Mouse (Mus musculus) liver, embryonic 11.5 days (tissue): Measurements from ENCODE around the gene Utp3. TPM values are rescaled to one million over a fixed set of nuclear protein-coding genes. Genes with fewer than 3 reads are reported as not detected.

ENCODE experiments used
- ATAC-seq: fragments of 200-750 bp; cut with Nextera tagmentation; replicated peaks from 2 replicates; pipeline ENCODE4 v1.8.0; 2017; ENCODE audit warnings: moderate number of reproducible peaks, mild to moderate bottlenecking, moderate TSS enrichment, moderate library complexity; ENCODE audit not compliant: low FRiP score
- DNase-seq: peaks from one replicate; pipeline ENCODE4 v3.0.0-alpha.2; 2017; ENCODE audit warnings: low spot score
- H3K27ac ChIP-seq: fragments of 300-500 bp; sonication (generic); 2 replicates; pipeline ENCODE4 v1.5.1; 2014; ENCODE audit warnings: mild to moderate bottlenecking, low read depth, low read length, control low read depth
- H3K27me3 ChIP-seq: fragments of 300-500 bp; sonication (generic); replicated peaks from 2 replicates; pipeline ENCODE4 v1.6.1; 2014; ENCODE audit warnings: low read length, mixed read lengths; ENCODE audit not compliant: control insufficient read depth, insufficient read depth
- H3K36me3 ChIP-seq: fragments of 300-500 bp; sonication (generic); 2 replicates; pipeline ENCODE4 v1.6.1; 2014; ENCODE audit warnings: mild to moderate bottlenecking, low read length, moderate library complexity, mixed read lengths; ENCODE audit not compliant: control insufficient read depth, insufficient read depth
- H3K4me1 ChIP-seq: fragments of 300-500 bp; sonication (generic); replicated peaks from 2 replicates; pipeline ENCODE4 v1.6.1; 2014; ENCODE audit warnings: low read length, mixed read lengths; ENCODE audit not compliant: control insufficient read depth, insufficient read depth
- H3K4me2 ChIP-seq: fragments of 300-500 bp; sonication (generic); 2 replicates; pipeline ENCODE4 v1.6.1; 2014; ENCODE audit warnings: mild to moderate bottlenecking, control low read depth, moderate library complexity
- H3K4me3 ChIP-seq: fragments of 300-500 bp; sonication (generic); 2 replicates; pipeline ENCODE4 v1.5.1; 2014; ENCODE audit warnings: low read depth, low read length, control low read depth
- H3K9ac ChIP-seq: fragments of 300-500 bp; sonication (generic); 2 replicates; pipeline ENCODE4 v1.6.1; 2014; ENCODE audit warnings: low read depth, low read length, control low read depth
- H3K9me3 ChIP-seq: fragments of 300-500 bp; sonication (generic); 2 replicates; pipeline ENCODE4 v1.6.1; 2016; ENCODE audit warnings: low read length, inconsistent platforms, mixed read lengths; ENCODE audit not compliant: control insufficient read depth
- WGBS: fragments of 180-500 bp; shearing (Covaris S2); extraction: QIAGEN DNeasy Blood & Tissue Kit; methylation state at CpG from one replicate; pipeline ENCODE4 v1.1.7; 2014; 5-methylcytosine and 5-hydroxymethylcytosine counted together
- polyA plus RNA-seq: library from polyadenylated mRNA; unstranded; fragments of >200 nt; fragmentation: Nextera tagmentation; extraction: Ambion mirVana; gene quantifications from 2 replicates; pipeline ENCODE4 v1.2.1, GENCODE M21; 2014

The Utp3 gene
- polyA plus RNA-seq, 1 experiment from 2014 or later = 77.7 TPM

GRCm38 (mm10) chr5:88595537-88596455 is 41.5 kb downstream of the Utp3 start:
- ATAC-seq = 0 out of 2 replicates have a peak, but pooled peaks have one; percentile 32
- no peaks in the 10 kb centered on the region for H3K9me3 ChIP-seq
- no peak overlapping the region for H3K9ac ChIP-seq
- no peaks in the 10 kb centered on the region for H3K27me3 ChIP-seq
- no peak for DNase-seq
- no peak overlapping the region for H3K4me2 ChIP-seq
- 71% methylated on average over 5 of the region's 5 CpGs for WGBS
- H3K36me3 ChIP-seq = no peaks in the 10 kb centered on the region
- no peak overlapping the region for H3K27ac ChIP-seq
- H3K4me3 ChIP-seq = no peak overlapping the region
- H3K4me1 ChIP-seq = no peaks in the 10 kb centered on the region

DNA sequence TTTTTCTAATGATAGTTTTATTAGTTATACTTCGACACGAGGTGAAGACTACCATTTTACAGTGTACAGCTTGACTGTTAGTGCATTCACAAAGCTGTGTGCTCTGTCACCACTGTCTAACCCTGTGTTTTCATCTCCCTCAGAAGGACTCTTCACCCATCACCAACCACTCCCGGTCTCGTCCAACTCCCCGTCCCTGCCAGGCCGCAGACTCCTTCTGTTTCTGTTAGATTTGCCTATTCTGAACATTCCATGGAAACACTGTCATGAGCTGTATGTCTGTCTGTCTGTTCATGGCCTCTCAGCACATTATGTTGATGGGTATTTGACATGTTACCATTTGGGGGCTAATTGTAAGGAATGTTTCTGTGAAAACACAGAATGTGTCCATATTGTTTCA is 44.7 kb downstream of the Utp3 start:
- no peak for ATAC-seq
- no peaks in the 10 kb centered on the region for H3K36me3 ChIP-seq
- 88% methylated on average over 6 of the region's 6 CpGs for WGBS

DNA sequence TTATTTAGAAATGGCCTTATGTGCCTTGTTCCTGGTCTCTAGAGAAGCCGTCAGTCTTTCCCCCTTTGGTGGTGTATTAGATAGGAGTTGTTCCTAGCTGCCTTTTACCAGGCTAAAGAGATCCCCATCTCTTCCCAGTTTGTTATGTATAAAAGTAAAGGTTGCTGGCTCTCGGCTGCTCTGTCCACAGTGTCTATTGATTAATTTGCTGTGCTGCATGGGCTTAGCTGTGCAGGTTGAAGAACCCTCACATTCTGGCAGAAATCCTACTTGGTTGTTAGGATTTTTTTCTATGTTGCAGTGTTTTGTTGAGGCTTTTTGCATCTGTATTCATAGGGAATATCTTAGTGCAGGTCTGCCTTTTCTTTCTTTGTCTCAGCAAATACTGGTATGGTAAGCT is 47.8 kb downstream of the Utp3 start:
- Histone ChIP-seq H3K4me2 (no peak overlapping the region), H3K27ac (no peak overlapping the region), H3K36me3 (no peaks in the 10 kb centered on the region), H3K27me3 (no peaks in the 10 kb centered on the region), H3K9ac (no peak overlapping the region), H3K4me3 (no peak overlapping the region), H3K4me1 (no peaks in the 10 kb centered on the region), H3K9me3 (no peaks in the 10 kb centered on the region)
- 68% methylated on average over 2 of the region's 2 CpGs for WGBS
- DNase-seq (no peak), ATAC-seq (no peak; the same call in 1 of the 2 replicates)

More for the DNA sequence above, 44.7 kb downstream of the Utp3 start:
- H3K4me2 ChIP-seq = no peak overlapping the region
- H3K4me3 ChIP-seq = no peak overlapping the region
- H3K9me3 ChIP-seq = no peaks in the 10 kb centered on the region
- no peak overlapping the region for H3K27ac ChIP-seq
- H3K4me1 ChIP-seq = no peaks in the 10 kb centered on the region
- no peak overlapping the region for H3K9ac ChIP-seq
- H3K27me3 ChIP-seq = no peaks in the 10 kb centered on the region
- DNase-seq = no peak

DNA sequence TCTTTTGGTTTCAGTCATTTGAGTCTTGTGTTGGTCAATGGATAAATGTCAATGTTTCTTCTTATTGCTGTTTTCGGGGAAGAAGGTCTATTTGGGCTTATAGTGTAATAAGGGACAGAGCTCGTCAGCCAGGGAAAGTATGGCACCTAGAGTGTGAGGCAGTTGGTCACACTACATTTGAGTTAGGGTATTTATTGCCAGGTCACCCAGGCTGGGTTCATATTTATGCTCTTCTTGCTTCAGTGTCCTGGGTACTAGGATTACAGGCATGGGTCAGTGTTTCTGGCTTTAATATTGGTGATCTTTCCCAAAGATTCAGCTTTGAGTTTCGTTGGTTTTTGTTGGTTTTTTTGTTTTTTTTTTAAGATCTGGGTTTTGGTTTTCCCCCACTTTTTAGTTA is 48.5 kb downstream of the Utp3 start:
- 78% methylated on average over 3 of the region's 3 CpGs for WGBS
- no peak for ATAC-seq

GRCm38 (mm10) chr5:88604046-88604445 is 49.8 kb downstream of the Utp3 start:
- WGBS = 89% methylated on average over 3 of the region's 3 CpGs
- H3K27me3 ChIP-seq = no peaks in the 10 kb centered on the region
- no peaks in the 10 kb centered on the region for H3K36me3 ChIP-seq
- no peak overlapping the region for H3K27ac ChIP-seq
- no peaks in the 10 kb centered on the region for H3K4me1 ChIP-seq
- H3K9me3 ChIP-seq = no peaks in the 10 kb centered on the region
- no peak overlapping the region for H3K4me3 ChIP-seq
- DNase-seq (no peak), ATAC-seq (no peak)
- H3K9ac ChIP-seq = no peak overlapping the region
- no peak overlapping the region for H3K4me2 ChIP-seq

More for the DNA sequence above, 48.5 kb downstream of the Utp3 start:
- H3K4me2 ChIP-seq = no peak overlapping the region
- no peak overlapping the region for H3K4me3 ChIP-seq
- no peak overlapping the region for H3K27ac ChIP-seq
- no peaks in the 10 kb centered on the region for H3K27me3 ChIP-seq
- H3K9me3 ChIP-seq = no peaks in the 10 kb centered on the region
- no peaks in the 10 kb centered on the region for H3K36me3 ChIP-seq
- H3K9ac ChIP-seq = no peak overlapping the region
- no peak for DNase-seq
- no peaks in the 10 kb centered on the region for H3K4me1 ChIP-seq

DNA sequence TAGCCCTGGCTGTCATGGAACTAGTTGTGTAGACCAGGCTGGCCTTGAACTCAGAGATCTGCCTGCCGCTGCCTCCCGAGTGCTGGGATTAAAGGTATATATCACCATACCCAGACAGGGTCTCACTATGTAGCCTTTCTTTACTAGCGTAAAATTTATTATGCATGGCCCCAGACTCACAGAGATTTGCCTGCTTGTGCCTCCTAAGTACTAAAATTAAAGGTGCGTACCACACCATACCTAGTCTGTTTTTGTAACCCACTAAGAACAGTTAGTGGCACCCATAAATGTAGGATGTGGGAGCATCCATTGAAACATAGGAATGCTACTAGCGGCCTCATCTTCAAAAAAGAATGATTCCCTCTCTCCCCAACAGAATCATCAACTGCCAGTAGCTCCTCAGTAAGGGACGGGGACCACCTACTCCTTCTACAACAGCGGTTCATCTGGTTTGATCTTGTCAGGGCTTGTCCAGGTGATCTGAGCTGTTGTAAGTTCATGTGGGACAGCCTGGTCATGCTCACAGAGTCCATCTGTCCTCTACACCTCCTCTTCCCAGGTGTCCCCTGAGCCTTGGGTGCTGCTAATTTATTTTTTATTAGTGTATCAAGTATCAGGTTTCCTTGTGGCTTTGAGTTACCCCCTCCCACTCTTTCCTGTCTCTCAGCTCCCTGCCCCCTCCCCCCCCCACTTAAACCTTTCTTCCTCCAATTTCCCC is 50.5 kb downstream of the Utp3 start:
- WGBS = 90% methylated on average over 7 of the region's 7 CpGs
- Histone ChIP-seq H3K4me2 (no peak overlapping the region), H3K27ac (no peak overlapping the region), H3K4me1 (no peaks in the 10 kb centered on the region), H3K9ac (no peak overlapping the region), H3K9me3 (no peaks in the 10 kb centered on the region), H3K27me3 (no peaks in the 10 kb centered on the region), H3K4me3 (no peak overlapping the region), H3K36me3 (no peaks in the 10 kb centered on the region)
- ATAC-seq = no peak
- no peak for DNase-seq

Other genes starting within 250 kb of the Utp3 start
- not detected in 2 replicates for gene Prol1, start 237.2 kb upstream of the Utp3 start, polyA plus RNA-seq
- not detected in 2 replicates for gene Amtn, start 178.4 kb upstream of the Utp3 start, polyA plus RNA-seq
- gene Ambn, start 98.5 kb upstream of the Utp3 start, polyA plus RNA-seq = not detected in 2 replicates
- not detected in 2 replicates for gene Enam, start 66.5 kb upstream of the Utp3 start, polyA plus RNA-seq
- 0.23 TPM in 1 of 2 replicates, not detected in the other for gene Jchain, start 26.6 kb upstream of the Utp3 start, polyA plus RNA-seq
- gene Rufy3, start 10.6 kb downstream of the Utp3 start, polyA plus RNA-seq = 9.1 and 10.7 TPM in 2 replicates
- gene Grsf1, start 121.7 kb downstream of the Utp3 start, polyA plus RNA-seq = 53.8 and 62.2 TPM in 2 replicates
- gene Mob1b, start 166.4 kb downstream of the Utp3 start, polyA plus RNA-seq = 16.0 TPM in 2 replicates
- gene Dck, start 210.5 kb downstream of the Utp3 start, polyA plus RNA-seq = 87.7 and 98.8 TPM in 2 replicates